Mouse (Mus musculus): ENCODE results near the gene Mknk1. TPM values are rescaled to one million over a fixed set of nuclear protein-coding genes. Genes with fewer than 3 reads are reported as not detected.

The Mknk1 gene
- total RNA-seq, 2 experiments from 2014 or later: 22.8 to 23.8 TPM

- no peak for DNase-seq
- intact Hi-C loops (cut with DNase I): no loop called here
These were observed 1.8 kb downstream of the Mknk1 start for GRCm38 (mm10) chr4:115840842-115841241.

GRCm38 (mm10) chr4:115846656-115847055 lies 7.7 kb downstream of the Mknk1 start:
- DNase-seq: no peak
- intact Hi-C loops (cut with DNase I): loop anchor here (5.0 kb wide), 1 partner anchor 109 kb away; the partner anchor contains the start of gene Efcab14

DNA sequence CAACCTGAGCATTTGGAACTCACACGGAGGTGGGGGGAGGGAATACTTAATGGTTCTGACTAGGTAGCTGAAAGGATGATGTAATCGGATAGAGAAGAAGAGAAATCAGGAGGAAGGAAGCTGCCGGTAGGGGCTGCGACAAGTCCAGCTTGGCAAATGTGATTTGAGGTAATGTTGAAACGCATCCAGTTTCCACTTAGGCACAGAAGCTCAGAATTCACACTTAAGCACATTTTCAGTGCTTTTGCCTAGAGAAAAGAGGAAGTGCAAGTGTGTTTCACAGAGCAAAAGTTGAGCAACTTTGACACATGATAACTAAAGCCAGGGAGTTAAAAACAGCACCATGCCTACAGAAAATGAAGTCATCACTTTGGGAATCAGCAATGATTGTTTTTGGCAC lies 8.4 kb downstream of the Mknk1 start:
- no peak for DNase-seq
- intact Hi-C loops (cut with DNase I): loop anchor here (5.0 kb wide), 1 partner anchor 110 kb away; the partner anchor contains the start of gene Efcab14

DNA sequence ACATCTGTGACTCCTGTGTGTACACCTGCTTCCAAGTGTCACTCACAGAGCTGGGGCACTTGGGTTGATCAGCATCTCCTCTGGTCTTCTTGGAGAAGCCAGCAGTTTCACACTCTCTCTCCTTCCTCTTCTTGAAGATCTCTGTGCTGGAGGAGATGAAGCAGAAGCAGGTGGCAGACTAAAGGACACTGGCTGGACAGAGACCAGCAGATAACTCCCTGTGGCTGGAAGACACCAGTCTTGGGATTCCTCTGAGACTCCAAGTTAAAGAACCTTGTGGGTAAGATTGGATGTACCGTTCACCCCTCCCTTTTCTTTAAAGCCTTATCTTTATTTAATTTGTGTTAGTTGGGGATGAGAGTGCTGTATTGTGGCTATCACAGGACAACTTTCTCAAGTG lies 9.1 kb downstream of the Mknk1 start:
- intact Hi-C loops (cut with DNase I): loop anchor here (5.0 kb wide), 1 partner anchor 111 kb away; the partner anchor contains the start of gene Efcab14
- no peak for DNase-seq

DNA sequence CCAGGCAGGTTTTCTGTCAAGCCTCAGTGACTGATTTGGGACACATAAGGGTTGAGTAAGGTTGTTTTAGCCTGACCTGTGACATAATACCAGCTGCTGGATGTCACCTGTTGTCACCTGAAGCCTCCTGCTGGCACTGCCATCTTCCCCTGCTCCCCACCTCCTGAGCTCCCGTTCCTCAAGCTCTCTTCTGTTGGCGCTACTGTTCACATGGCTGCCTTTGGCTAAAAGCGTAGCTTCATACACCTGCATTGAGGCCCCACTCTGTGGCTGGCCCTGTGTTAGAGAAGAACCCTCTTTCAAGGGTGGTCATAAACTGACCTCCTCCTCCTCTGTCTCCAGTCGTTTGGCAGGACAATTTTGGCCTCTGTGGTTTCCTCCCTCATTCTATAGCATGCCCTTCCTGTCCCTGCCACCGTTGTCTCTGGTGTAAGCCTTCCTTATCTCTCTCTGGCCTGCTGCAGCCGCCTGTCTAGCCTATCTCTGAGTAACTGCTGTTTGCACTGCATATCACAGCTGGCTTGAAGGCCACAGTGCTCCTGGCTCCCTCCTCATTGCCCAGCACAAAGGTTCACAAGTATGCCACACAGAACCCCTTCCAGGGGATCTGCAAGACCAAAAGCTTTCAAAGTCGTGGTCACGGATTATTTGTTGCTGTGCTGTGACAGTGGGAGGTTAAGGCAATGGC lies 10.1 kb downstream of the Mknk1 start:
- DNase-seq: no peak
- intact Hi-C loops (cut with DNase I): loop anchor here (5.0 kb wide), 1 partner anchor 112 kb away; the partner anchor contains the start of gene Efcab14

- intact Hi-C loops (cut with DNase I): no loop called here
- no peak for DNase-seq
These were observed 11.1 kb downstream of the Mknk1 start for GRCm38 (mm10) chr4:115850111-115850510.

- intact Hi-C loops (cut with DNase I): no loop called here
- no peak for DNase-seq
These were observed 11.6 kb downstream of the Mknk1 start for GRCm38 (mm10) chr4:115850631-115851030.

DNA sequence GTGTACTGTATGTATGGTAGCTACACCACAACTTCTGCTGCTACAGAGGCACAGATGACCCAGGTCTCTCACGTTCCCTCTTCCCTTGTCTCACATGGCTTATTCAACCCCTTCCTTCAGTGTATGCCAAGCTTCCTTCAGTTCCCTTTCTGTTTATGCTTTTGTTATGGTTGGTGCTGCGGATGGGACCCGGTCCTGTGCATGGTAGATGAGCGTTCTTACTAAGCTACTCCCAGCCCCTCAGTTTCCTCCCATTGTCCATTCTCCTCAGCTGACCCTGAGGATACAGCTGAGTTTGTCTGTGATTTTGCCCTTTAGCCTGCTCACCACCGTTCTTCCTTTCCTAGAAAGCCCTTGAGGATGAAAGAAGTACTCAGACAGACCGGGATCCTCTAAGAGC lies 12.6 kb downstream of the Mknk1 start:
- intact Hi-C loops (cut with DNase I): no loop called here

DNA sequence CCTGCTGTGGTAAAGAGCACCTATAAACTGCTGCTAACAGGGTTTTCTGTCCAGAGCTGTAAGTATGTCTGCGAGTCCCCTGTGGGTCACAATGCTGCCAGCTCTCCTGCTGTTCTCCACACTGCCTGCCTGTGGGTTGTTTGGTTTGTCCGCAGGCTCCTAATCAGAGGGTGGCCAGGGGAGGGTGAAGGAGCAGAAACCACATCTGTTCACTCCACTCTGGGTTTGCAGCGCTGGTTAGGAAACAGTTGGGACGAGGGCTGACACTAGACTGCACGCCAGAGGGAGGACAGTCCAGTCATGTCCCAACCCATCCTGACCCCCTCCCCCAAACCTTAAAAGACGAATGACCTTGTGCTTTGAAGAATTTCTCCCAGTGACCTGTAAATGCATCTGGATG lies 16.1 kb downstream of the Mknk1 start:
- intact Hi-C loops (cut with DNase I): no loop called here
- DNase-seq: no peak

More for the DNA sequence above, 12.6 kb downstream of the Mknk1 start:
- no peak for DNase-seq

- intact Hi-C loops (cut with DNase I): no loop called here
- no peak for DNase-seq
These were observed 16.6 kb downstream of the Mknk1 start for GRCm38 (mm10) chr4:115855609-115856008.

- DNase-seq: no peak
- intact Hi-C loops (cut with DNase I): no loop called here
These were observed 17.3 kb downstream of the Mknk1 start for GRCm38 (mm10) chr4:115856282-115856681.

- DNase-seq: no peak
- intact Hi-C loops (cut with DNase I): no loop called here
These were observed 18.4 kb downstream of the Mknk1 start for GRCm38 (mm10) chr4:115857293-115857883.

DNA sequence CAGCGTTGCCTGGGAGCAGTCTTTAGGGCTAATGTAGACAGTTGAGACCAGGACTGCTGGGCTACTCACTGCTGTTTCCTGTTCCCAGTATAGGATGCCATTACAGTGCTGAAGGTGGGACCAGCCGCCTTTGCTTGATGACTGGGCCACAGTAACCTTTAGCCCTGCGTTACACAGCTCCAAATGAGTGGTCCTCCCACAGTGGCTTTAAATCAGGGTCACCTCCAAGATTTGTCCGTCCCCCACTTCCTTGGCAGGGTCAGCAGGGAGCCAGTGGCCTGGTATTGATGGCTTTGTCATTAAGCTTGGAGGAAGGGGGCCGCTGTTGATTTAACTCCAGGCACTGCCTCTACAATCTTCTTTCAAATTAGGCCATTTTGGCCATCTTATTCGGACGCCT lies 24.4 kb downstream of the Mknk1 start:
- DNase-seq: no peak
- intact Hi-C loops (cut with DNase I): no loop called here

GRCm38 (mm10) chr4:115863880-115864279 lies 24.9 kb downstream of the Mknk1 start:
- intact Hi-C loops (cut with DNase I): no loop called here
- DNase-seq: no peak

DNA sequence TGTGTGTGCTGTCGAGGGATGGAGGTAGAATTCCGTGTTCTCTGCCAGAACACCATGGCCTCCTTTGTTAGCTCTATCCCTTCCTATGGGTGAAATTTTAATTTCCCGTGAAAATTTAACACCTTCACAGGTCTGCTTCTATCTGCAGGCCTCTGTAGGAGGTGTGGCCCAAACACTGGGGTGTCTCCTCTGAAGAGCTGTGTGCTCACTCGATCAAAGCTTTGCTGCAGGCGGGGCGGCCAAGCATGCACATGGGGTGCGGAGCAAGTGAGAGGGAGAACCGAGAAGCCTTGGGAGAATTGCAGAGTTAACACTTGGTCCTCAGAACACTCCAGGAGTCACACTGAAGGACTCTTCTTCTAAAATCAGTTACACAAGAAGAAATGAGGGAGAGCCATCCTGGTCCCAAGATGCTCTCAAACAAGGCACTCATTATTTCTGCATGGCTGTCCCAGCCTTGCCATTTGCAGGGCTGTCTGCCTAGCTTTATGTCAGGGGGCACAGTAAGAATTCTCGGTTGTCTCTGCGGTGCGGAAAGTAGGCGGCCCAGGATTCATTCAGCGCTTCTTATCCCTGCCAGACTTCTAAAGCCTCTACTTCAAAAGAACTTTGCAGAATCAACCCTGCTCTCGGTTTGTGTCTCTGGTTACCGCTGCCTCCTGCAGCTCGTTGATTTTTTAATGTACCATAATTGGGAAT lies 30.7 kb downstream of the Mknk1 start:
- DNase-seq: no peak
- intact Hi-C loops (cut with DNase I): no loop called here

DNA sequence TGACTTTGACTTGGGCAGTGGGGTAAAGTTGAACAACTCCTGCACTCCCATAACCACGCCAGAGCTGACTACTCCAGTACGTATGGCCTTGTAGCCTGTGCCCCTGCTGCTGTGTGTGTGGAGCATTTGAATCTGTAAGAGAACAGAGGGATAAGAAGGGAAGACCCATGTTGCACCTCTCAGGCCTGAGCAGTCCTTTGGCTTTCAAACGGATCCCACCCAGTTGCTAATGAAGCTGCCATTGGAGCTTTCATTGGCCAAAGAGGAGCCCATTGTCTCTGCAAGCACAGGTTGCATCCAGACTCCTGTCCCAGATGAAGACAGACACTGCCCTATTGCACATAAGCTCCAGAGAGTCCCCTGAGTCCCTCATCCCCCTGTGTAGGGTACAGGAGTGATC lies 34.2 kb downstream of the Mknk1 start:
- intact Hi-C loops (cut with DNase I): no loop called here
- DNase-seq: no peak

GRCm38 (mm10) chr4:115878216-115878678 lies 39.2 kb downstream of the Mknk1 start:
- DNase-seq: no peak

GRCm38 (mm10) chr4:115878828-115879227 lies 39.8 kb downstream of the Mknk1 start:
- no peak for DNase-seq
- intact Hi-C loops (cut with DNase I): no loop called here

More at GRCm38 (mm10) chr4:115878216-115878678, 39.2 kb downstream of the Mknk1 start:
- intact Hi-C loops (cut with DNase I): no loop called here

DNA sequence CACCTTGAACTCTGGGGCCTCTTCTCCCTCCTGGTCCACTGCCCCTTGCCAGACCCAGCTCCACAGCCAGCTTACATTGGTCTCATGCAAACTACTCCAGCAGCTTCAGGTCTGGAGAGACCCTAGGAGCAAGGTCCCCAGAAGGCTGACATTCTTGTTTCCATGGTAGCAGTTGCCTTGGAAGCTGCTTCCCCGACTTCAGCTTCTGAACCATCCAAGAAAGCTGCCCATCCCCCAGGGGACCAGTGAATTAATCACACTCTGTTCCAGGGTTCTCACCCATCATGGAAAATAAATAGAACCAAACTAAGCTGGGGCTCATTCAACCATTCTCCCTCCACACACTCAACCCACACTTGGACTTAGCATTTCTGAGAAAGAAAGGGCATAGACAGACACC lies 42.2 kb downstream of the Mknk1 start:
- DNase-seq: no peak
- intact Hi-C loops (cut with DNase I): no loop called here

- intact Hi-C loops (cut with DNase I): no loop called here
- DNase-seq: no peak
These were observed 43.2 kb downstream of the Mknk1 start for GRCm38 (mm10) chr4:115882195-115882594.

- DNase-seq: no peak
- intact Hi-C loops (cut with DNase I): no loop called here
These were observed 45.0 kb downstream of the Mknk1 start, which contains the start of gene Kncn for GRCm38 (mm10) chr4:115884022-115884421. Kncn (plus strand) TSS chr4:115884400.

Data from heart, postnatal 36 days (tissue).